Mouse (Mus musculus): ENCODE measurements at regions not wholly inside any gene's neighbourhood (a gene's known extent, or its start where the extent isn't known, plus 50 kb on each side); places are given as distances from the start of the nearest gene placed in this dataset.

GRCm38 (mm10) chr6:100476550-100477366, 189.5 kb upstream of the Rybp start:
- DNase-seq (ENCODE audit: low spot score in 2 of 2) = no peak

- no peak for DNase-seq (ENCODE audit: low spot score in 2 of 2)
Observed at GRCm38 (mm10) chr6:100475341-100475955, 188.2 kb upstream of the Rybp start.

GRCm38 (mm10) chr6:100474326-100474725, 187.0 kb upstream of the Rybp start:
- DNase-seq (ENCODE audit: low spot score in 2 of 2) = no peak

DNA sequence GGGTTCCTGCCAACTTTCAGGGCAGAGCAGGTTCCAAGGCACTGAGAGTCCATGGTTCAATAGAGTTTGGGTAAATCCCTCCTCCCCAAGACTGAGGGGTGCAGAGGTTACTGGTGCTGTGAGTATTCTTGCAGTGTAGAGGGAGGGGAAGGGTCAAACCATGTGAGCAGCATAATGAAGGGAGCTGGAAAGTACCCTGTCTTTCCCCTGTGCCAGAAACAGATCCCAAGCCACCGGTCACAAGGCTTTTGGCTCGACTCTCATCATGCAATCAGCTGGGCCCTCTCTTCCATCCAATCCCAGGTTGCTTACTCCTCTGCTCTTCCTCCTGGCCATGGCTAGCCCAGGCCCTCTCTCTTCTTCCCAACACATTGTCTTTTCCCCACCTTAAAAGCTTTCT, 182.8 kb upstream of the Rybp start:
- DNase-seq (ENCODE audit: low spot score in 2 of 2) = no peak

GRCm38 (mm10) chr6:100462757-100463156, 175.5 kb upstream of the Rybp start:
- DNase-seq (ENCODE audit: low spot score in 2 of 2) = no peak

DNA sequence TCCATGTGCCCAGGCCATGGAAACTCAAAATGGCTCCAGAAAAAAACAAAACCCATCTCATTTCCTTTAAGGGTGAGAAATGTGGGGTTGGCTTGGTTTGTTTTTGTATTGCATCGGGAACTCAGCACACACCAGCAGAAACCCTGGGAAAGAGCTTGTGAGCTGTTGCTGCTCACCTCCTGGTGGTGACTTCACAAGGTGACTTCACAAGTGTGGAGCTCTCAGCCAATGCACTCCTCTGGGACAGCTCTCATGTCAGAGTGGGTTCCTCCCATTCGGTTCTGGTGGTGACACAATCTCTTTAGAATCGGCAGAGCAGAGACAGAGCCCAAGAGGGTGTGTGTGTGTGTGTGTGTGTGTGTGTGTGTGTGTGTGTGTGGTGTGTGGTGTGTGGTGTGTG, 166.1 kb upstream of the Rybp start:
- no peak for DNase-seq (ENCODE audit: low spot score in 2 of 2)

DNA sequence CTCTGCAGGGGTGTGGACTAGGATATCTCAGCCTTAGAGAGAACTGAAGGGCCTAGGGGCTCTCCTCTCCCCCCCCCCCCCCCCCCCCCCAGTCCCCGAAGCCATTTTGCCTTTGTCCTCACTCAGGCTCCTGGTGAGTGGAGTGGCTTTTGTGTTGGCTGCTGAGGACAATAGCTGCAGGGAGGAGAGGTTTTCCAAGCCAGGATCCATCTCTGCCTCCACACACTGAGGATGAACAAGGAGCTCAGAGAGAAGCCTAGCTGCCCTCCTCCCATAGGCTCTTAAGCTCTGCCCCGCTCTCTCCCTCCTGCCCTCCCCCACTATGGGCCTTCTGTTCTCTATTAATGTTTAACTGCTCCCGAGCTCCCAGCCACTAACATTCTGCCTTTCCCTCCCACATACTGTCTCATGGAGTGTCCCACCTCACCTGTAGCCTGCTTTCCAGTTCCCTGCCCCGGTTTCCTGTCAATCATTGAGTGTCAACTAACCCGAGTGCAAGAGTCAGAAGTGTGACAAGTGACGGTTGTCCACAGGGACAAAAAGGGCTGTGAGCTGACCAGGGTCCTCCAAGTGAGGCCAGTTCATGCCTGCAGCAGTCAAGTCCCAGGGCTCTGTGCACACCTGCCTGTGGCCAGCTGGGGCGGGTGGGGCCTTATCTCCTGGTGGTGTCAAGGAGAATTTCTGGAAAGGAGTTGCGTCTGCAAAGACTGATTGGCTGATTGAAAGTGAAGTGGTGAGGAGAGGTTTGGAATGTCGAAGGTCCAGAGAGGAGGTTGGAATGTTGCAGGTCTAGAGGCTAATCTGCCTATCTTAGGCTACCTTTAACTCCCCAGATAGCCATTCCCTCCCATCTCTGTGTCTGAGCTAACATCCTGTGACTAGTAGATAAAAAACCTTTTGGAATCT, 165.1 kb upstream of the Rybp start:
- no peak for DNase-seq (ENCODE audit: low spot score in 2 of 2)

DNA sequence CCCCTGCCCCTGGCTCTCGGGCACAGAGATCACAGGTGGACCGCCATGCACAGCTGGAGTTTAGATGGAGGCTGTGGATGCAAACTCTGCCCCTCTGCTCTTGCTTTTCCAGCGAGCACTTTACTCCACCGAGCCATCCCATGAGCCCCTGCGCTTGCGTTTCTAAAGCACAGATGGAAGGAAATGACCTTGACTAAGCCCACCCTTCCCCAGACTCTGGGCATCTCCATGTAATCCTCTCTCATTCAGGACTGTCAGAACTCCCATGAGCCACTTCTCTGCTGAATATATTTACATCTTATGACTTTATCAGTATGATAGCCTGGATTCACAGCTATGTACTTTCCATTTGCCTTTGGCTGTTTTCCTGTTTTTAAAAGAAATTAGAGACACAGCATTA, 162.8 kb upstream of the Rybp start:
- no peak for DNase-seq (ENCODE audit: low spot score in 2 of 2)

DNA sequence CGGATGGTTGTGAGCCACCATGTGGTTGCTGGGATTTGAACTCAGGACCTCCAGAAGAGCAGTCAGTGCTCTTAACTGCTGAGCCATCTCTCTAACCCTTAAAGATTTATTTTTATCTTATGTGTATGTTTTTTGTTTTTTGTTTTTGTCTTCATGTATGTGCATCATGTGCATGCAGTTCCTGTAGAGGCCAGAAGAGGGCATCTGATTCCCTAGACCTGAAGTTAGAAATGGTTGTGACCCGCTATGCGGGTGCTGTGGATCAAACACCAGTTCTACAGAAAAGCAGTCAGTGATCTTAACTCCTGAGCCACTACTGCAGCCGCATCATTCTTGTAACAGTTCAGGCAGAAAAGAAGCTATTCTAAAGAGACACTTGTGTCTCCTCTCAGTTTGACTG, 161.8 kb upstream of the Rybp start:
- DNase-seq (ENCODE audit: low spot score in 2 of 2) = no peak

GRCm38 (mm10) chr6:100447211-100447610, 159.9 kb upstream of the Rybp start:
- DNase-seq (ENCODE audit: low spot score in 2 of 2) = no peak

DNA sequence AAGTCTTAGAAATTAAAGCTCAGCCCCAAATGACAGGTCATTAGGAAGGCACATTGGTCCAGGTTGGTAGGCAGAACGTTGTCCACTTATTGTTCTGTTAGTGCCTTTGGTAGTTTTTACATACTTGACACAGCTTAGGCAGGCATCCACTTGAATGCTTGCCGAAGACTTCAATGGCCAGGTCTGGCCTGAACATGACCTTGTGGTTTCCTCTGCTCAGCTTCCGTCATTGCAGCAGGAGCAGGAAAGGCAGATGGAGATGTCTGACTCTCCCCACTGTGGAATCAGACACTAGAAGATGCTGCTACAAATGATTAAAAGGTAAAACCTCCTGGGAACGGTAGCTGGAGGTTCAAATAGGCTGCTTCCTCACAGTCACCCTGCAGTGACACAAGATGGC, 159.5 kb upstream of the Rybp start:
- DNase-seq (ENCODE audit: low spot score in 2 of 2) = no peak

DNA sequence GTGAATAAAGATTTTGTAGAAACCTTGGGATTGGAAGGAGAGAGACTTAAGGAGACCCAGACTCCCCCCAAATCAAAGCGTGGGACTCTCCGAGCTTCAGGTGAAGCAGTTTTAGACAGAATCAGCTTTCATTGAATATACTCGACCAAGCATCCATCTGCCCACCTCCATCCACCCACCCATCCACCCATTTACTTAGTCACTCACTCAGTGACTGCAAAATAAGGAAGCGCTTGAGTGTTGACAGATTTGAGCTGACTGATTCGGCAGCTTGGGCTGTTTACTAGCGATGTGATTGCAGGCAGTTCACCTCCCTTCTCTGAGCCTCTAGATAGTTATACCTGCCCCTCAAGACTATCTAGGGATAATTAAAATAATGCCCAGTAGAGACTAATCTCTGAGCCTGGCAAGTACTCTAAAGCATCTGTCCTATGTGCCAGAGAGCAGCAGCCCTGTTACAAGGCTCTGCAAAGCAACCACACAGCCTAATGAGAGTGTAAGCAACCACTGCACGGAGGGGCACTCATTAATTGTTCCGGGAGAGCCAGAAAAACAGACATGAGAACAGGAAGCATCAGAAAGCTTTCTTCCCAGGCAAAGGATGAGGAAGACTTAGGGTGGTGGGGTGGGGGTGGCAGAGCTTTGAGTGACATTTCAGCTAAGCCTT, 151.9 kb upstream of the Rybp start:
- peak in 1 of 2 experiments; percentile 35 for DNase-seq (ENCODE audit: low spot score in 2 of 2)

DNA sequence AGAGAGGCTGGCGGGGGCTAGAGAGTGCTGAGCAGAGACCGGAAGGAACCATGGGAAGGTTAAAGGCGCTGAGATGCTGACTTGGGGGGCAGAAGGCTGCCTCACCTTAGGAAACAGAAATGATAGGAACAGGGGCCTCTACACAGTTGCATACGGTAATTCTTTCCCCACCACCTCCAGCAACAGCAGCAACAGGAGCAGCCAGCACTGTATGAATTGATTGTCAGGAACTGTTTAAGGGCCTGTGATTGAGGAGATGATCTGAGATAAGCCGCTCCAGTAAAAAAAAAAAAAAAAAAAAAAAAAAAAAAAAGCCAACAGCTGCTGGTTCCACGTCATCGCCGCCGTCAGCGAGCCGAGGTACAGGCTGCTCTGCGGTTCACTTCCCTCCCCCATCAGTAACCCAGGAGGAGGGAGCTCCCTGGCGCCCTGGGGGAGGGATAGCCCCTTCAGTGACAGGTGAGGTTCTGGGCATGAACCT, 151.3 kb upstream of the Rybp start:
- peak; percentile 21 to 29 for DNase-seq (ENCODE audit: low spot score in 2 of 2)

DNA sequence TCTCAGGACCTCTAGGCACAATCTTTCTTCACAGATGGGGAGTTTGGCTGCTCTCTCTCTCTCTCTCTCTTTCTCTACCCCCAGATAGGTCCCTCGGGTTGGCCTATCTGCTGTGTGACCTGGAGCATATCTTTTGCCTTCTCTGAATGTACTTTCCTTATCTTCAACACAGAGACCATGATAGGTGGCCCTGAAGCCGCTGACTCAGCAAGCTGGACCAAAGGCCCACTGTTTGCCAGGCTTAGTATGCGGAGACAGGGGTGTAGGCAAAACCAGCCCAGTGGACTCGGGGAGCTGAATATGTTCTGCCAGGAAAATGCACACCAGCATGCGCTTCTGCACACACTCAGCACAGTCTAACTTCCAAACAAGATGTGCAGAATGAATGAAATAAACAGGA, 150.7 kb upstream of the Rybp start:
- DNase-seq (ENCODE audit: low spot score in 2 of 2) = no peak

DNA sequence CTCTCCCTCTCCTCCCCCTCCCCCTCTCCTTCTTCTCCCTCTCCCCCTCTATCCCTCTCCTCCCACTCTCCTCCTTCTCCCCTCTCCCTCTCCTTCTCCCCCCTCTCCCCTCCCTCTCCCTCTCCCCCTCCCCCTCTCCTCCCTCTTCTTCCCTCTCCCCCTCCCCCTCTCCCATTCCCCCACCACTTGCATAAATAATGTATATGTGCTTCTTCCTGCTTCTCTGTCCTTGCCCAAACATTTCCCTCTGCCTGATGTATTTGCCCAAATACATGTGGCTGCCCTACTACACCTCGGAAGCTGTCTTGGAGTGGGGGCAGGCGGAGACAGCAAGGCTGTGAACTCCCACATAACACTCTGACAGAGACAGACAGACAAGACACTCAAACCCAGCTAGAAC, 149.2 kb upstream of the Rybp start:
- no peak for DNase-seq (ENCODE audit: low spot score in 2 of 2)

GRCm38 (mm10) chr6:100435222-100435621, 147.9 kb upstream of the Rybp start:
- no peak for DNase-seq (ENCODE audit: low spot score in 2 of 2)

GRCm38 (mm10) chr6:100433534-100433867, 146.2 kb upstream of the Rybp start:
- no peak for DNase-seq (ENCODE audit: low spot score in 2 of 2)

- DNase-seq (ENCODE audit: low spot score in 2 of 2) = no peak
Observed at GRCm38 (mm10) chr6:100432688-100433533, 145.6 kb upstream of the Rybp start.

DNA sequence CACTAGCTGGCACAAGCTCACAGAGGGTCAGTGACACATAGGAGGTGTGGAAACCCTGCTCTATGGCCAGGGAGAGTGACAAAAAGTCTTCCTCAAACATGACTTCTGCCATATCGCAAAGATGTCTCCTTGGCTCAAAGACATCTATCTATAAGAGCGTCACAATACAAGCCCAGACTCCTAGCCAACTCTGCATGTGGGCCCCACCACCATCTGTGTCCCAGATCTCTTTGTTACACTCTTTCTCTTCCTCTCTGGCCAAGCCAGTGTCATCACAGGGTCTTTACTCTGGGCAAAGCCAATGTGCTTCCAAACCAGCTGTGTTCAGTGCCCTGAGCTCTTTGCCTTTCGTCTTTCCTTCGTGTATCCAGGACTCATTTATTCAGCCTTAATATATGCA, 143.0 kb upstream of the Rybp start:
- DNase-seq (ENCODE audit: low spot score in 2 of 2) = no peak

DNA sequence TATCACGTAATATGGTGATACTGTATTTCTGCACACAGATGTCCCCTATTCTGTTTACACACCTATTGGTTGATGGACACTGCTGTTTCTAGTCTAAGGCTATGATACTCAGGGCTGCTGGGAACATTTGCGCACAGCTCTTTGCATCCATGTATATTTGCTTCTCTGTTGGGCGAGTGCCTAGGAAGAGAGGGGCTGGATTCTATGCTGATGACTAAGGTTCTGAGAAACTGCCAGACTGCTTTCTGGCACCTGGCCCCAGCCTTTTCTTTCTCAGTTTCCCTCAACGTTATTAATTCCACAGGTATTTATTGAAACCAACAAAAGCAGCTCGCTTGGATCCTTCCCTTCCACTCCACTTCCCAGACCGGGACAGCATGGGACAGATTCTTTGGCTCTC, 142.2 kb upstream of the Rybp start:
- DNase-seq (ENCODE audit: low spot score in 2 of 2) = peak in 1 of 2 experiments; percentile 40

DNA sequence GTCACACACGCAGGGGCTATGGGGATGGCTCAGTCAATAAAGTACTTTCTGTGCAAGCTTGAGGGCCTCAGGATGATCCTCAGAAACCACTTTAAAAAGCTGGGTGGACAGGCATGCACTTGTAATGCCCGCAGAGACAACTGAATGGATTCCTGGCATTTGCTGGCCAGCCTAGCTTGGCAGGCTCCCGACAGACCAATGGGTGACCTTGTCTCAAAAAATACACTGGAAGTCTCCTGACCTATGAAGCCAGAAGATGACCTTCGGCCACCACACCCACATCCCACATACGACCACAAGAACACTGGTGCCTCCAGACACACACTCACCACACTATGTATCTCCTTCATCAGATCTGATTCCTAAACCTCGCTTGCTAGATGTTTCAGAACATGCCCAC, 141.5 kb upstream of the Rybp start:
- DNase-seq (ENCODE audit: low spot score in 2 of 2) = no peak

Data from layer of hippocampus, adult 8-10 months (tissue).